Mouse (Mus musculus) megakaryocyte-erythroid progenitor cell, adult 5-6 weeks (primary cell): ENCODE data around the gene Inhbb. TPM values are rescaled to one million over a fixed set of nuclear protein-coding genes. Genes with fewer than 3 reads are reported as not detected.

ENCODE experiments used
- ATAC-seq: replicated peaks from 2 replicates; pipeline ENCODE4 v1.8.0; 2016; ENCODE audit warnings: mild to moderate bottlenecking, inconsistent platforms; ENCODE audit not compliant: severe bottlenecking, poor library complexity, low FRiP score, low TSS enrichment
- total RNA-seq, 2 experiments: library from RNA; stranded (forward) in 1 of 2; stranded (reverse) in 1 of 2; fragments of 200-1000, 215-1000 nt in 1 of 2; fragments of >200 nt in 1 of 2; fragmentation: Nextera tagmentation in 1 of 2; gene quantifications; 2 replicates each; pipeline ENCODE4 v1.2.3; 2014 to 2017

Gene Inhbb
- total RNA-seq, 2 experiments from 2014 or later: not detected

DNA sequence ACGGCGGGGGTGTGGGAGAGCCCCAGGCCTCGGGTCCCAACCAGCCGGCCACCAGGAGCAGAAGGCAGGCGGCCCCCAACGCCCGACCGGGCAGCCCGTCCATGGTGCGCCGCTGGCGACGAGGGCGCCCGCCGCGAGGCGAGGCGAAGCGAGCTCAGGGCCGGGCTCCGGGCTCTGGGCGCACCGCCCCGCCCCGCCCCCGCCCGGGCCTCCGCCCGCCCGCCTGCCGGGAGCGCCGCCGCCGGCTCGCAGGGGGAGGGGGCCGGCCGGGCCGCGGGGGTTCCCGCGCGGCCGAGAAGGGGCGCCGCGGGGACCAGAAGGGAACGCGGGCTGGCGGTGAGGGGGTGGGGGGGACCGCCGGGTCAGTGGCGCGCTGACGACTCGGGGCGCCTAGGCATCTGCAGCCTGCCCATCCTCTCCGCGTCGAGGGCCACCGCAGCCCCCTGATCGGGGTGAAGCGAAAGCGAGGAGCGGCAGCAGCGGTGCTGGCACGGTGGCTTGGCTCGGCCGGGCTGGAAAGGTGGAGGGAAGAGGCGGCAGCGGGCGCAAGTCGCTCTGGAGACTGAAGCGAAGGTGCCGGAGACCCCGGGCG, 968 bp downstream of the Inhbb start:
- ATAC-seq: no peak

DNA sequence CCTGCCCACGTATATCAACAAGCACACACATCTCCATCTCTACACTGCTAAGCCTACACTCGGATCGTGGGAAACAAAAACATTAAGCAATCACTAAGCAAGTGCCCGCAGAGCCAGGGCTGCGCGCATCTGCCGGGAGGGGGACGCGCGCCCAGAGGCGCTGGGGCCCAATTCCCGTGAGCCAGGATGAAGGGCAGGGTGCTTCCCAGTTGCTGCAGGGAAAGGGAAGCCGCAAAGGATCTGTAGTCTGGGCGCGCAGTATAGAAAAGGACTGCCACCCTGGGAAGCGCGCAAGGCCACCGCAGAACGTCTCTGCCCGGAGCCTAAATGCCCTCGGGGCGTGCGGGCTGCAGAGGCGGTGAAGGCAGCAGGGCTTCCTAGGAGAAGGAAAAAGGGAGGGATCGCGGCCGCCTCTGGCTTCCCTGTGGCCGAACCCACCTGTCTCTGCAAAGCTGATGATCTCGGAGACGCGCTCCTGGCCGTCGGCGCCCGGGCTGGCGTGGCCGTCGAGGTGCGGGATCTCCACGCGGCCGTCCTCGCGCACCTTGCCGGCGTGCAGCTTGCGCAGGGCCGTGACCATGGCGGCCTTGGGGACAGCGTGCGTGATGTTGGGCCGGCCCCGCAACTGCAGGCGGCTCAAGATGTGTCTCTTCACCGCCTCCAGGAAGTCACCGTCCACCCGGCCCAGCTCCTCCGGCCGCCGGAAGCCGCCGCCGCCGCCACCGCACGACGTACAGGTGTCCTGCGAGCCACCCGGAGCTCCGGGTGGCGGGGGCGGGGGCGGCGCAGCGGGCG, 1.7 kb downstream of the Inhbb start:
- ATAC-seq: no peak

GRCm38 (mm10) chr1:119419151-119420105, 2.6 kb downstream of the Inhbb start:
- no peak for ATAC-seq

DNA sequence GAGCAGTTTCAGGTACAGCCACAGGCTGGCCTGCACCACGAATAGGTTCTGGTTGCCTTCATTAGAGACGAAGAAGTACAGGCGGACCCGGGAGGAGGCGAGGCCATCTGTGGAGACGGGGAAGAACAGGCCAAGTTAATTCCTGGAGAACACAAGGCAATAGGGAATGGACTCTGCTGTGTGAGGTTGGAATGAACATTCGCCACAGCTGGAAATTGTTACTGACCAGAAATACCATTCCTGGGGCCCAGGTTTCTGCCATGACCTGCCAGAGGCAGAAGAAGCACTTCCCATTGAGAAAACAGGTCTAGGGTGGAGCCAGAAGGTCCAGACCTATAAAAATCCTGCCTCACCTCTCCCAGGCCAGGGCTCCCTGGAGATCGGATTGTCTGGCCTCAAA, 4.1 kb downstream of the Inhbb start:
- ATAC-seq: no peak

GRCm38 (mm10) chr1:119417542-119417941, 4.5 kb downstream of the Inhbb start:
- ATAC-seq: no peak

- ATAC-seq: no peak
Observed at GRCm38 (mm10) chr1:119416610-119417009, 5.4 kb downstream of the Inhbb start.

GRCm38 (mm10) chr1:119416177-119416576, 5.9 kb downstream of the Inhbb start:
- no peak for ATAC-seq

- no peak for ATAC-seq
Observed at GRCm38 (mm10) chr1:119415151-119415550, 6.9 kb downstream of the Inhbb start.

- ATAC-seq: no peak
Observed at GRCm38 (mm10) chr1:119410661-119411060, 11.4 kb downstream of the Inhbb start.

DNA sequence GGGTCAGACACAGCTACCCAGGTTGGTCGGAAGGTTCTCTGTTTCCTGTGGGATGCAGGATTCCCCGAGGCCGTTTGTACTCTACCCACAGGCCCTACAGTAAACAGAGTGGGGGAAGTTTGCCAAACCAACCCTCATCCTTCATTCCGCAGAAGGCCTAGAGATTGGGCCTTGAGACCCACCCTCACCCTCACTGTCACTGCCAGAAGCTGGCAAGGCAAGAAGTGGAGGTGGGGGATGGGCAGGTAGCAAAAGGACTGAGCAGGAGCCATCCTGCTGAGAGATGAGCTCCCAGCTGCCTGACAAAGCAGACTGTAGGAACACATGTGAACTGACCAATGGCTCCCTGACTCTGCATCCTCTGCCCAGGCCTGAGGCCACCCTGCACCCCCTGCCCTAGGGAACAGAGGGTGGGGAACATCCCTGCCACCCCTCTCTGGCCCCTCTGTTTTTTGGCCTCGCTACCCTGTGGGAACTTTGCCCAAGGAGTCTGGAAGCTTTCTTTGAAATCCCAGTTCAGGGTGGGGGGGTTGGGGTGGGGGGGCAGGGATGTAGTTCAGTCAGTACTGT, 12.4 kb downstream of the Inhbb start:
- ATAC-seq: no peak

GRCm38 (mm10) chr1:119409106-119409505, 12.9 kb downstream of the Inhbb start:
- ATAC-seq: no peak

DNA sequence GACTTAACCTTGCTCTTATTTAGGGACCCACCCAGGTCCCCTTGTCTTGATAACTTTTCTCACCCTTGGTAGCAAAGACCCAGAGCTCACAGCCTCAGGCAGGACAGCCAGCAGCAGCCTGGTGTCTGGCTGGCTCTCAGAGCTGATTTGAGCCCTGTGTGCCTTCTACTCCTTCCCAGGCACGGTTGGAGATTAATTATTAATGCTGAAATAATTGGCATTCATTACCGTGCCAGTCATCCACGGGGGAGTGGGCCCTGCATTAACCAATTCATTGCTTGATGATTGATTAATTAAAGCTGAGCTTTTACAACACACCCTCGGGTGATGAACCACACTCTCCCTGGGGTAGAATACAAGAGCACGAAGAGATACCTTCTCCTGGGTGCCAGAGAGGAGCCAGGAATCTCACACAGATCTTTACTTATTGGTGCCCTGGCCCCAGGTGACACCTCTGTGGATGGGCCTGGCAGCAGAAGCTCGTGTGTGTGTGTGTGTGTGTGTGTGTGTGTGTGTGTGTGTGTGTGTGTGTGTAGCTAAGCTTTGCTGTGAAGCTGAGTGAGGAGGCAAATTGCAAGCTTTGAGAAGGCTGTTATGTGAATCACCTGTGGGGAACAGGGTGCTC, 14.2 kb downstream of the Inhbb start:
- ATAC-seq: no peak

GRCm38 (mm10) chr1:119404798-119405197, 17.2 kb downstream of the Inhbb start:
- no peak for ATAC-seq

DNA sequence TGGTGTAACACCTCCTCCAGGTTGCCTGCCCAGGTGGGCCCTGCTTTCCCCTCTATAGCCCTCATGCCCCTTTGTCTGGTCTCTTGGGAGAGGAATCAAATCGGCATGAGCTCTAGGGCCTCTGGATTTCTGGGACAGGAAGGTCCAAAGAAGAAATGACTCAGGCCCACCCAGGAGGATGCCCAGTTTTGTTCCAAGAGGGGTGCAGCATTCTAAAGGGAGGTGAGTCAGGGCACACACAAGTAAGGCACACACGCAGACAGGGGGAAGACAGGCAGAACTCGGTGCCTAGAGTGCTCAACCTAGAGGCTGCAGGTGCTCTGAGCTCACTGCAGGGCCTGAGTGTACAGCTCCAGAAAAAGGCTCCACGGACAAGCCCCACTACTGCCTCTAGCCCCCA, 17.7 kb downstream of the Inhbb start:
- no peak for ATAC-seq

GRCm38 (mm10) chr1:119401249-119401648, 20.8 kb downstream of the Inhbb start:
- ATAC-seq: no peak

- ATAC-seq: no peak
Observed at GRCm38 (mm10) chr1:119398640-119399039, 23.4 kb downstream of the Inhbb start.

DNA sequence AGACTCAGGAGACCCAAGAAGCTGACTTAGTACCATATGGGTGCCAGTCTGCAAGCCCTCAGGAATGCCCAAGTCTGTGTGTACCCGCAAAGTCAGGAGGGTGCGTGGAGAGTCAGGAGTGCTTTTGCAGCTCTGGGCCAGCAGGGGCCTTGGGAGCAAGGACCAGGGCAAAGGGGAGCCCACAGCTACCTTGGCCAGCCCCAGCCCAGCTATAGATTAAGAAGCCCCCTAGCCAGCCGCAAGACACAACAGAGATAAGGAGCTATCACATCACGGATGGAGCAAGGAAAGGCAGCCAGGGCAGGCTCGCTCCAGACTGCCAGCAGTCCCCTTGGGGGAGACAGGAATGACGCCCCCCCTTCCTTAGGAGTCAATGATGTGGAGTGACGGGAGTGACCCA, 24.2 kb downstream of the Inhbb start:
- no peak for ATAC-seq

DNA sequence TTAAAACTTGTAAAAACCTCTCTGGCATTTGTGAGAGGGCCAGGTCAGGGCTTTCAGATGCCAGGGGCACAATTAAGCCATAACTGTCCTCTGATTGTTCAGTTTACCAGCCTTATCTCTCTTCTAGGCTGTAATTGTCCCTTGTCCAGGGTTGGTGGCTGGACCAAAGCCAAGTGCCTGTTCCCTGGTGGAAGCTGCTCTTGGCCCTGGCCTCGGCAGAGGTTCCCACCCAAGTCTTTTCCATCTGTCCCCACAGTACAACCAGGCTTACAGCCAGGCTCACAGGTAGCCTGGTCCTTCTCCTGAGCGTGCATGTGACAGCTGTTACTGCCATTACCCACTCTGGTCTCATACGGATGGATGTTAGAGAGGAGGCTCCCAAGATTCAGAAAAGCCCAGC, 30.7 kb downstream of the Inhbb start:
- no peak for ATAC-seq

DNA sequence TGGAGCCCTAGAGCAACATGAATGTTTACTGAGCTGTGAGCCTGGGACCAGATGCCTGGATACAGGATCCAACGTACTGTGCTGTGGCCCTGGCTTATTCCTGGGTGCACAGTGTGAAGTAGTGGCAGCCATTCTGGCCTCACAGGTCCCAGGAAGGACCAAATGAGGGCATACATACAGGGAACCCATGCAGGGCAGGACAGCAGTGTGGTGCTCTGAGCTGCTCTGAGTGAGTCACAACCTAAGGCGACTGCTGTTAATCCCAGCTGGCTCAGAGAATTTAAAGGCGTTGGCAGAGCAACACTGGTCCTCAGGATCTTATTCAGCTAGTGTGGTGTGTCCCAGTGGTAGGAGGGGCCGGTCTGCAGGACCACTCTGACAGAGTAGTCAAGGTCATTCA, 31.4 kb downstream of the Inhbb start:
- no peak for ATAC-seq
